Mouse (Mus musculus) kidney, embryonic 16.5 days (tissue): ENCODE data around the gene Tbc1d10a. TPM values are rescaled to one million over a fixed set of nuclear protein-coding genes. Genes with fewer than 3 reads are reported as not detected.

ENCODE experiments used
- ATAC-seq: fragments of 200-750 bp; cut with Nextera tagmentation; 2 replicates; pipeline ENCODE4 v1.8.0; 2017; ENCODE audit warnings: moderate TSS enrichment; ENCODE audit not compliant: low FRiP score, low TSS enrichment
- H3K27ac ChIP-seq: fragments of 300-500 bp; sonication (generic); 2 replicates; pipeline ENCODE4 v1.5.1; 2014; ENCODE audit warnings: low read length
- H3K27me3 ChIP-seq: fragments of 300-500 bp; sonication (generic); 2 replicates; pipeline ENCODE4 v1.6.1; 2014; ENCODE audit warnings: low read length, control low read depth, mixed read lengths; ENCODE audit not compliant: insufficient read depth
- H3K36me3 ChIP-seq: fragments of 300-500 bp; sonication (generic); 2 replicates; pipeline ENCODE4 v1.6.1; 2014; ENCODE audit warnings: low read length, control low read depth, mixed read lengths; ENCODE audit not compliant: insufficient read depth
- H3K4me1 ChIP-seq: fragments of 300-500 bp; sonication (generic); 2 replicates; pipeline ENCODE4 v1.6.1; 2014; ENCODE audit warnings: low read length, control low read depth, mixed read lengths; ENCODE audit not compliant: insufficient read depth
- H3K4me2 ChIP-seq: fragments of 300-500 bp; sonication (generic); replicated peaks from 2 replicates; pipeline ENCODE4 v1.6.1; 2014; ENCODE audit warnings: low read depth, low read length
- H3K4me3 ChIP-seq: fragments of 300-500 bp; sonication (generic); 2 replicates; pipeline ENCODE4 v1.5.1; 2014; ENCODE audit warnings: mild to moderate bottlenecking, low read length
- H3K9ac ChIP-seq: fragments of 300-500 bp; sonication (generic); replicated peaks from 2 replicates; pipeline ENCODE4 v1.6.1; 2014; ENCODE audit warnings: low read length
- H3K9me3 ChIP-seq: fragments of 300-500 bp; sonication (generic); 2 replicates; pipeline ENCODE4 v1.6.1; 2016; ENCODE audit warnings: low read length, control low read depth
- WGBS: fragments of 180-500 bp; shearing (Covaris S2); extraction: QIAGEN DNeasy Blood & Tissue Kit; methylation state at CpG from one replicate; pipeline ENCODE4 v1.1.7; 2014; 5-methylcytosine and 5-hydroxymethylcytosine counted together
- polyA plus RNA-seq: library from polyadenylated mRNA; unstranded; fragments of >200 nt; fragmentation: Nextera tagmentation; extraction: Ambion mirVana; gene quantifications from 2 replicates; pipeline ENCODE4 v1.2.1, GENCODE M21; 2015

Tbc1d10a gene
- polyA plus RNA-seq, 1 experiment from 2014 or later, result 51.3 TPM

- peaks cover 6% of the 10 kb centered on the region; the same call in 1 of the 2 replicates for H3K27me3 ChIP-seq
- no peaks in the 10 kb centered on the region for H3K9me3 ChIP-seq
- peak overlapping the region; percentile 83 for H3K4me2 ChIP-seq
- peak overlapping the region; percentile 68 for H3K9ac ChIP-seq
- H3K27ac ChIP-seq, result no peak overlapping the region
- H3K4me1 ChIP-seq, result peaks cover 12% of the 10 kb centered on the region
- no peak for ATAC-seq
- 10% methylated on average over 2 of the region's 2 CpGs for WGBS
- no peak overlapping the region for H3K4me3 ChIP-seq
- peaks cover 15% of the 10 kb centered on the region for H3K36me3 ChIP-seq
Observed at GRCm38 (mm10) chr11:4219317-4219751, 32.7 kb downstream of the Tbc1d10a start.

GRCm38 (mm10) chr11:4219908-4220307 is 33.3 kb downstream of the Tbc1d10a start:
- H3K27me3 ChIP-seq, result peaks cover 6% of the 10 kb centered on the region; the same call in 1 of the 2 replicates
- peaks cover 11% of the 10 kb centered on the region for H3K36me3 ChIP-seq
- no peak for ATAC-seq
- H3K9ac ChIP-seq, result no peak overlapping the region
- no peak overlapping the region for H3K4me3 ChIP-seq
- no peak overlapping the region for H3K4me2 ChIP-seq
- peaks cover 12% of the 10 kb centered on the region for H3K4me1 ChIP-seq
- 63% methylated on average over 9 of the region's 9 CpGs for WGBS
- H3K9me3 ChIP-seq, result no peaks in the 10 kb centered on the region
- H3K27ac ChIP-seq, result no peak overlapping the region

GRCm38 (mm10) chr11:4220443-4221400 is 34.1 kb downstream of the Tbc1d10a start:
- H3K4me2 ChIP-seq, result no peak overlapping the region
- H3K9ac ChIP-seq, result no peak overlapping the region
- peaks cover 3% of the 10 kb centered on the region; the same call in 1 of the 2 replicates for H3K36me3 ChIP-seq
- H3K9me3 ChIP-seq, result no peaks in the 10 kb centered on the region
- ATAC-seq, result no peak
- no peak overlapping the region for H3K27ac ChIP-seq
- H3K4me3 ChIP-seq, result no peak overlapping the region
- 53% methylated on average over 28 of the region's 28 CpGs for WGBS
- H3K4me1 ChIP-seq, result peaks cover 12% of the 10 kb centered on the region
- H3K27me3 ChIP-seq, result peaks cover 6% of the 10 kb centered on the region; the same call in 1 of the 2 replicates

- H3K4me3 ChIP-seq, result no peak overlapping the region
- no peak for ATAC-seq
- 66% methylated on average over 17 of the region's 17 CpGs for WGBS
- no peaks in the 10 kb centered on the region for H3K9me3 ChIP-seq
- peaks cover 12% of the 10 kb centered on the region for H3K4me1 ChIP-seq
- no peak overlapping the region for H3K4me2 ChIP-seq
- no peaks in the 10 kb centered on the region for H3K36me3 ChIP-seq
- no peak overlapping the region for H3K27ac ChIP-seq
- H3K9ac ChIP-seq, result no peak overlapping the region
- peaks cover 6% of the 10 kb centered on the region; the same call in 1 of the 2 replicates for H3K27me3 ChIP-seq
Observed at GRCm38 (mm10) chr11:4222046-4222950, 35.7 kb downstream of the Tbc1d10a start.

- no peak overlapping the region for H3K9ac ChIP-seq
- H3K27ac ChIP-seq, result no peak overlapping the region
- no peaks in the 10 kb centered on the region for H3K36me3 ChIP-seq
- no peak for ATAC-seq
- H3K4me2 ChIP-seq, result no peak overlapping the region
- peaks cover 5% of the 10 kb centered on the region; the same call in 1 of the 2 replicates for H3K27me3 ChIP-seq
- H3K4me1 ChIP-seq, result peaks cover 8% of the 10 kb centered on the region
- WGBS, result 42% methylated on average over 7 of the region's 7 CpGs
- H3K9me3 ChIP-seq, result no peaks in the 10 kb centered on the region
- no peak overlapping the region for H3K4me3 ChIP-seq
Observed at GRCm38 (mm10) chr11:4223393-4224188, 37.0 kb downstream of the Tbc1d10a start.

DNA sequence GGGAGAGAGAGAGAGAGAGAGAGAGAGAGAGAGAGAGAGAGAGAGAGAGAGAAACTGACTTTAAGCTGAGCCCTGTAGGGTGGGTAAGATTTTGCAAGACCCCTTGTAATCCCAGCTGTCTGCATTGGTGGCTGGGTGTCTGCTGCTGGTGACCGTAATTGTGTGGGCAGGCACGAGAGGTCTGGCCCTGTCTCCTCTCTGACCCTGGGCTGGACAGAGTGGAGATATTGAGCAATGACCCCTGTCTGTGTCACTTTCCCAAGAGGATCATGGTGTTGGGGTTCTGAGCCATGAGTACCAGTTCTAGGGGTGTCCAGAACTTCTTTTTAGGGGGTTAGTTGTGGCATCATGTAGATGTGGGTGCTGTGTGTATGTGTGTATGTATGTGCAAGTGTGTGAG is 37.6 kb downstream of the Tbc1d10a start:
- no peaks in the 10 kb centered on the region for H3K9me3 ChIP-seq

DNA sequence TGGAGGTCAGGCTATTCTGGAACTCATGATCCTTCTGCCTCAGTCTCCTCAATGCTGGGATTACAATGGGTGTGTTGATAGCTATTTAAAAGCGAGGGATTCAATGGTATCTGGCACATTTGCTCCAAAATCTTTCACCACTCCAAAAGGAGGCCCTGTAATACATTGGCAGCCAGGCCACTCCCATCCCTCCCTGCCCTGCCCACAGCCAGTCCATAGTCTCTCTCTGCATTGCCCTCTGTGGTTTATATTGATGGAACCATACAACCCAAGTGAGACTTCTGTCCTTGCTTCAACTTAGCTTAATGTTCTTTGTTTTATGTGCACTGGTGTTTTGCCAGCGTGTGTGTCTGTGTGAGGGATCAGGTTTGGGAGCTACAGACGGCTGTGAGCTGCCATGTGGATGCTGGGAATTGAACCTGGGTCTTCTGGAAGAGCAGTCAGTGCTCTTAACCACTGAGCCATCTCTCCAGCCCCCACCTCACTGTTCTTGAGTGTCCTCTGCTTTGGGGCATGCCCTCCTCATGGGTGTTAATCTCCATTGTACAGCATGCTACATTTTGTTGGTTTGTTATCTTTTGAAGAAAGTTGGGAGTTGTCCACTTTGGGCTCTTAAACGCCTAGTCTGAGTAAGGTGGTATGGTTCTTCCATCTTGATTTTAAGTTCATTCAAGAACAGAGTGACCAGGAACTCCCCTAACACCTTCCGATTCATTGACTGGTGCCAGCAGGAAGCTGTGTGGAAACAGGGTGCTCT is 40.2 kb downstream of the Tbc1d10a start:
- Histone ChIP-seq H3K36me3 (no peaks in the 10 kb centered on the region), H3K9ac (no peak overlapping the region), H3K27me3 (no peaks in the 10 kb centered on the region), H3K4me2 (no peak overlapping the region), H3K27ac (no peak overlapping the region), H3K9me3 (no peaks in the 10 kb centered on the region), H3K4me1 (no peaks in the 10 kb centered on the region), H3K4me3 (no peak overlapping the region)
- 71% methylated on average over 5 of the region's 5 CpGs for WGBS
- ATAC-seq, result no peak

More for the DNA sequence above, 37.6 kb downstream of the Tbc1d10a start:
- Histone ChIP-seq H3K9ac (no peak overlapping the region), H3K4me2 (no peak overlapping the region), H3K36me3 (no peaks in the 10 kb centered on the region), H3K4me1 (peaks cover 2% of the 10 kb centered on the region; the same call in 1 of the 2 replicates), H3K4me3 (no peak overlapping the region), H3K27me3 (no peaks in the 10 kb centered on the region), H3K27ac (no peak overlapping the region)
- ATAC-seq, result no peak
- WGBS, result 34% methylated on average over 2 of the region's 2 CpGs

DNA sequence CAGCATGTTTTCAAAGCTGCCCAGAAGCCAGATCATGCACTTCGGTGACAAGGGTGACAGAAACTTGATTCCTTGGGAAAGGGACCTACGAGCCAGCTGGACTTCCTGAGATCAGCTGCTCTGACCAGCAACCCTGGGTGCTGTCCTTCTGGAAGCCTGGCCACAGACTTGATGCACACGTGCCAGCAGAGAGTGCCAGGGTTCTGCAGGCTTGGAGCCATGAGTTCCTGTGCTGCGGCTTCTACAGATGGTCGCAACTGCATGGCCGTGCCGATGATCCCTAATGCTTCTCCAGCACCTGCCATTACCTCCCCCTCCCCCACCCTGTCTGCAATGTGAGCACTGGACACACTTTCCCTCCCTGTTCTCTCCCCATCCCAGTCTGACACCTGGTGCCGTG is 41.9 kb downstream of the Tbc1d10a start:
- Histone ChIP-seq H3K9ac (no peak overlapping the region), H3K4me1 (no peaks in the 10 kb centered on the region), H3K4me3 (no peak overlapping the region), H3K36me3 (no peaks in the 10 kb centered on the region), H3K27me3 (no peaks in the 10 kb centered on the region), H3K4me2 (no peak overlapping the region), H3K27ac (no peak overlapping the region), H3K9me3 (no peaks in the 10 kb centered on the region)
- WGBS, result 22% methylated on average over 8 of the region's 8 CpGs
- ATAC-seq, result no peak
